Mouse (Mus musculus) splenic B cell, adult 2 months (primary cell): Measurements from ENCODE around the gene Kcnv2.

Source experiments
- DNase-seq: peaks from one replicate; pipeline ENCODE4 v3.0.0-alpha.2; 2011; ENCODE audit warnings: low read depth, low spot score
- H3K27me3 ChIP-seq: 2 replicates; pipeline ENCODE4 v1.6.1; 2012; ENCODE audit warnings: mild to moderate bottlenecking, low read length, moderate library complexity, mixed read lengths; ENCODE audit not compliant: control insufficient read depth, poor library complexity, insufficient read depth, severe bottlenecking
- H3K36me3 ChIP-seq: 2 replicates; pipeline ENCODE4 v1.6.1; 2012; ENCODE audit warnings: mild to moderate bottlenecking, low read length, moderate library complexity, mixed read lengths; ENCODE audit not compliant: control insufficient read depth, poor library complexity, insufficient read depth, severe bottlenecking

Kcnv2 gene

DNA sequence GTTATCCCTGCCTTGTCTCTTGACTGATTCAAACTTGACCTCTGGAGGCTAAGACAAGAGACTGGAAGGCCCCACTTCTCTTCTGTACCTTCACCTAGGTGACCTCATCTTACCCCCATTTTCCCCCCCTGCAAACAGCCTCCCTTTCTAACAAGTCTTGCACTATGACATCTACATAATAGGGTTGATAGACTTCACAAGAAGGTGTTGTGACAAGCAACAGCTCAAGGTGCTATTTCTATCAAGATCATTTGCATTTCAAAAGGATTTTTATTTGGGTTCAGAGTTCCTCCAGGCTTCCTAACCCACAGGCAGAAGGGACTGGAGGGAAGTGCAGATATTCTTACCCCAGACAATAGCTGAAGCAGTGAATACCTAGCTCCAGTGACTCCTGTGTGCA lies 62.9 kb downstream of the Kcnv2 start:
- no peak for DNase-seq
- no peaks in the 10 kb centered on the region for H3K27me3 ChIP-seq
- H3K36me3 ChIP-seq: no peaks in the 10 kb centered on the region
